Mouse (Mus musculus) testis, postnatal 14 days (tissue): Measurements from ENCODE around the gene Trim2.

ENCODE experiments used
- DNase-seq: peaks from one replicate; pipeline ENCODE4 v3.0.0; 2021; ENCODE audit warnings: low spot score

The Trim2 gene

GRCm38 (mm10) chr3:84319504-84319903 is 12.8 kb upstream of the Trim2 start:
- no peak for DNase-seq

- no peak for DNase-seq
These were observed 12.2 kb upstream of the Trim2 start for GRCm38 (mm10) chr3:84318865-84319264.

DNA sequence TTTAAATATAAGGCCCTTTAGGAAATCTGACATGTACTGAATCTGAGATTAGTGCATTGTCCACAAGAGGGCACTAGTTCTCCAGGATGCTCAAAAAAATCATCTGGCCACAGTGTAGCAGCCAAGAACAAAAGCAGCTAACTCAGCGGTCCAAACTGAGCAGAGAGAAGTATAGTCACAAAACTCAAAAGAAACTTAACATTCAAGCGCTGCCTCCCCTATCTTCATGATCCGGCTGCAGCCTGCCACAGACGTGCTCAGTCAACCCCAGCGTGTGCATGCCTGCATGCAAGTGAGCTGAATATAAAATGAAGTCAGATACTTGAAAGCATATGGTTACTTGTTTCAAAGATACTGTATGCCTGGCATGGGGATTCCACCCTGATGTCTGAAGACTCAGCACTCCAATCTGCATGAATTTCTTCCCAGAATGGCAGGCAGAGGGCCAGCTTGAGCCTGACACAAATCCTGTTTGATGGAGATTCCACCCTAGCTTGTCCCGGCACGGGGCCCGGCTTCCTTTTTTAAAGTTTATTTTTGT is 8.0 kb upstream of the Trim2 start:
- DNase-seq: peak; percentile 54

DNA sequence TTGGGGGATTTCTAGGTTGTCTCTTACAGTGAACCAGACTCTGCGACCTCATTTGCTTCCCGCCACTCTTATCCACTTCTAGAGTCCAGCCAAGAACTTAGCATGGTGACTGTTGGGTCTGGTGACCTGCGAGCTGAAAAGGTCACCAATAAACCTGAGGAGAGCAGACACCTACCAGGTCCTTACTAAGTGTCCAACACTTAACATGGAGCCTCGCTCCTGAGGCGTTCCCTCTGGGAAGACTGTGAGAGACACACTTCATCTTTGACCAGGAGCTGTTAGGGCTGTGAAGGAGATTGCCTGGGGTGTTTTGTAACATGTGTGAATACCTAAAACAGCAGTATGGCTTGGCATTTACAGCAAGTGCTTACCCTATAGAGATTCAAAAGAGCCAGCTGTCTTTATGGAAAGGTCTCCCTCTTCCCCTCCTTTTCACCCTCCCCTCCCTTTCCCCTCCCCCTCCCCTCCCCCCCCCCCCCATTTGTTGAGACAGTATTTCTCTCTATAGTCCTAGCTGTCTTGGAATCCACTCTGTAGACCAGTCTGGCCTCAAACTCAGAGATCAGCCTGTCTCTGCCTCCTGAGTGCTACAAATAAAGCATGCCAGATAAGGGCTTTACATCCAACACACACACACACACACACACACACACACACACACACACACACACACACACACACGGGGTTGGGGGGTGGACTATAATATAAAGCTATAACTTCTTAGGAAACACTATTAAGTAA is 7.3 kb upstream of the Trim2 start:
- no peak for DNase-seq

GRCm38 (mm10) chr3:84313003-84313800 is 6.5 kb upstream of the Trim2 start:
- peak; percentile 42 for DNase-seq

DNA sequence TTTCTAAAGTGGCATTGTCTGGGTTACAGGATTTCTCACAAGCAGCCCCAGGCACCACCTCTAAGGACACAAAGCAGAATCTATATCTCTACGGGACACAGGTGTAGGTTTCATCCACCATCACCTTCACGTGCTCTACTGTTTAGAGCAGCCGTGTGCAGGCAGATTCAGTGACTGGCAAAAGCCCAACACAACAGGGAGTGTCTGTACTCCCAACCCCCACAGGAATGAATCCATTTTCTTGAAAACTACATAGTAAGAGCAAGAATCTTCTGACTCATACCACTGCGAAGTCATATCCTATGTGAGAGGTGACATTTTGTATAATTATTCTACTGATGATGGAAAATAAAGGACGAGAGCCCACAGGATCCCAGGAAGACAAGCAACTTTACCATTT is 5.6 kb upstream of the Trim2 start:
- DNase-seq: no peak

DNA sequence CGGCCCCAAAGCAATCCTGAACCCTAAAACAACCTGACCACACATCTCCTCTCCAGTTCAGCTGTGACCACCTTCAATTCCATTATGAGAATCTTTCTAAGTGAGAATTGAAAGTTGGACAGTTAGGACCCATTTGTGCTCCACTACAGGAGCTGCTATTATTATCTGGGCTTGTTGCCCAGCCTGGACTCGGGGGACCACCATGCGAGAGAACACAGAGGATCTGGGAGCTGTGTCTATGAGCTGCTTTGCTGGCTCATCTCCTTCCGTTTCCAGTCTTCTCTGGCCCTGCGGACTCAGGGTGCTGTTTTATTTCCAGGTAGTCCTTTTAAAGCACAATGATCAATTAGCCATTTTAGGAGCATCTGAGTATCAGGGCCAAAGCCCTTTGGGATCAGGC is 839 bp upstream of the Trim2 start:
- peak; percentile 55 for DNase-seq

DNA sequence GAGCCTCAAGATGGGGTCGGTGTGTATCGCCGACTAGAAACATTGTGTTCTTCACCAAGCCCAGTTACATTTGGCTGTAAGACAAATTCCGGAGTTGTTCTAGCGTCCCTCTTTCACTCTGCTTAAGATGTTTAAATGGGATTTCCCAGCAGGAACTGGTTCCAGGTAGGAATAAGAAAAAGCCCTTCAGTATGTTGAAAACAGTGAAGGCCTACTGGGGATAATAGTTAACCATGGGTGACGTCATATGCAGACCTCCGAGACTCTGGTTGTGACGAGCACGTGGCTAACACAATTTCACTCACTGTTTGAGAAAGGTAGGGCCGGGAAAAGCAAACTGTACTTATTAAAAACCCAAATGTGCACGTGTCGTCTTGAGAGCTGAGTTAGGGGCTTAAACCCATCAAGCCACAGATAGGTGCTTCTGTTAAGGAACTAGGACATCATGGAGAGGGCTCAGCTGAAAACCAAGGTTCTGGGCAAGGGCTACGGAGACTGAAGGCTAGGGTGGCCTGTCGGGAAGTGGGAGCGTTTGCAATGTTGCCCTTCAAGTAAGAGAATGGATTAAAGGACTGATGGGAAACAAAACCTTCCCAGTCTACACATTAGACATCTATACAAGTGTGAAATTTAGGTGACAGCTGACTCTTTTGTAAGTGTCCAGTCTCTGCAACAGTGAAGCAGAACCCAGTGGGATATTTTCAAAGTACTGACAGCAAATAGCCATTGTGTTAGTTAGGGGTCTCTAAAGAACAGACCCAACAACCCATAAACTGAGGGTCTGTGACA is 761 bp downstream of the Trim2 start:
- DNase-seq: no peak

DNA sequence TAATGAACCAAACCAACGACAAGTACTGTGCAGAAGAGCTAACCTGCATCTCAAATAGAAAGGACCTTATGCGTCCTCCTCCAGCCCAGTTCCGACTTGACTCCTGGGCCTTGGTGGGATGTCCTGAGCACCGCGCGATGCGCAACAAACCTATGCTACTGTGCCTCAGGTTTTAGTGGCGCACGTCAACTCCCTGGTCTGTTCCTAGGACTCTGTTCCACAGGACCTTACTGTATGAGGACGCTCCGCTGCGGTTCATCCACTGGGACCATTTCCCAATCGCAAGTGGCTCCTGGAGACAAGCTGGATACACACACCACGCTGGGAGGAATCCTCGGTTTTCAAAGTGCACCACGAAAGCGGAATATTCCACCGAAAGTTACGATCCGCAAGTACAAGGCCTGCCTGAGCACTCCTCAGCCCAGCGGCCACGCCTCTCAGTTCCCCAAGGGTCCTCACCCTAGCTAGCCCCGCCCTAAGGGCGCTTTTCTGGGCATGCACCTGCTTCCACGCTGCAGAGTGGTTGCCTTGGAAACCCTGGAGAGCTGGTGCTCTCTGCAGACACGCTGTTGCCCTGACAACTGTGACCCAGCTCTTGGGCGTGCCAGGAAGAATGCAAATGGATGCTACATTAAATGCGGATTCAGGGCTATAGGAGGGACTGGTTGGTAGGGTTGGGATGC is 1.5 kb downstream of the Trim2 start:
- peak; percentile 75 for DNase-seq

DNA sequence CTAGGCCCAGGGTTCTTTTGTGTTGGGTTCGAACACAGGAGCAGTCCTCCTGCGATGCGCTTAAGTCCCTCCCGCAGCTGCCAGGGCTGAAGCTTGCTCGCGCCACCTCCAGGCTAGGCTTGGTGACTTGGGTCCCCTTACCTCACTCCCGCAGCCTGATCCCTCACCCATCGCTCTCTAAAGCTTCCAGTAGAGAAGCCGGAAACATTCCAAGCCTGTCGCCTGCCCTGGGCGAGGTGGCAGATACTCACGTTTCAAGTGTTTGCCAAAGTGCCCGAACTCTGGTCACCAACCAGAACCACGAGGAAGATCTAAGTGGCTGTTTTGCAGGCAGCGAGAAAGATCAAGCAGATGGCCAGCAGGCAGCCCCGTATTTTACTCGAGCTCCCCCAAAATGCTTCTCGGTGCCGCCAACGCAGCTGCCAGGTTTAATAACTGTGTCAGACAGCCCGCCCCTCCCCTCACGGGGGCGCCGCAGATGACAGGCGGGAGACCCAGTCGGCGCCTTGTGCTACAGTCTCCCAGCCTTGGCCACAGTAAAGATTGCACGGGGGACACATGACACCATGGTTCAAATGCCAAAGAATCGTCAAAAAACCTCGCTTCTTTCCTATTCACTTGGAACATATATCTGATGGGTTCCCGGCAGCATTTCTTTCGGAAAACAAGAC is 2.2 kb downstream of the Trim2 start:
- no peak for DNase-seq

- DNase-seq: no peak
These were observed 3.2 kb downstream of the Trim2 start for GRCm38 (mm10) chr3:84303395-84303949.

GRCm38 (mm10) chr3:84302273-84302672 is 4.4 kb downstream of the Trim2 start:
- DNase-seq: no peak

- DNase-seq: no peak
These were observed 5.0 kb downstream of the Trim2 start for GRCm38 (mm10) chr3:84301674-84302073.

DNA sequence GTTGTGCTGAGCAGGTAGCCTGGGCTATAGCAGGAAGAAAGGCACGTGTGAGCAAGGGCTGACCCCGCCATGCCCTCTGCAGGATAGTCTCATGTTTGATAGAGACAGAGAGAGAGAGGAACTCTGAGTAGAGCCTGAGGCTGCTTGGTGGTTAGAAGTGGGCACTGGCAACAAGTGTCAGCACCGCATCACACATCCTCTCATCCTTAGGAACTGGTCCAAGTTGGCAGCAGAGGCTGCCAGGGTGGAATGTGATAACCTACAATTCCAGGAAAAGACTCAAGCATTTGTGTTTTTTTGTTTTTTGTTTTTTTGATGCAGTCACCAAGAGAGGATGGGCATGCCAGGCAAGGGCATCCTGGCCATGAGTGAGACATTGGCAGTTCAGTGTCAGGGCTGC is 8.5 kb downstream of the Trim2 start:
- no peak for DNase-seq

- no peak for DNase-seq
These were observed 10.0 kb downstream of the Trim2 start for GRCm38 (mm10) chr3:84296676-84297075.

- DNase-seq: no peak
These were observed 11.9 kb downstream of the Trim2 start for GRCm38 (mm10) chr3:84294734-84295133.

- DNase-seq: no peak
These were observed 12.7 kb downstream of the Trim2 start for GRCm38 (mm10) chr3:84293666-84294595.

- no peak for DNase-seq
These were observed 14.4 kb downstream of the Trim2 start for GRCm38 (mm10) chr3:84292238-84292637.

DNA sequence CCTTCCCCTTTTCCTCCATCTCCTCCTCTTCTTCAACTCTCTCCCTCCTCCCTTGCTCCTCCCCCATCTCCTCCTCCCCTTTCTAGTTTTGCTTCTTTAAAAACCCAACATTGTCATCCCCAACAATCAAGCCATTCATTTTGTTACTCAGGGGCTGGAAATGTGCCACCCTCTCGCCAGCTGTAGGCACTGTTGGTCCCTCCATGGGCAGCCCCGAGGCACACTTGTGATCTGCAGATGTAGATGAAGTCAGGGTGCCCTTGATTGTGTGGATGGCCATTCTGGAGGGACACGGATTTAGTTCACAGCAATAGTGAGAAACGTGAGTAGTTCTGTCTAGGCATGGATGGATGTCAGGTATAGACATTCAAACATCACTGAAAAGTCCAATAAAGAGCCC is 17.7 kb downstream of the Trim2 start:
- no peak for DNase-seq

DNA sequence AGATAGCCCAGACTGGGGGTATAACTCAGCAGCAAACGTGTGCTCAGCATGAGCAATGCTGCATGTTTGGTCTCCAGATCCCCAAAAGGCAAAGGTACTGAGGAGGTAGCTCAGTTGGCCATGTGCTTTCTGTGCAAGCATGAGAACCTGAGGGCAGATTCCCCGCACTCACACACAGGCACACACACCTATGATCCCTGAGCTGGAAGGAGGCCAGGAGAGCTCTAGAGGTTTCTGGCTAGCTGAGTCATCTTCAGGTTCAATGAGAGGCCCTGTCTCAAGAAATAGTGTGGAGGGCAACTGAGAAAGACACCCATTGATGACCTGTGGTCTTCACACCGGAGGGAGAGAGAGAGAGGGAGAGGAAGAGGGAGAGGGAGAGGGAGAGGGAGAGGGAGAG is 19.4 kb downstream of the Trim2 start:
- no peak for DNase-seq
